Mouse (Mus musculus) kidney, postnatal 14 days (tissue): ENCODE results near the gene Mc3r.

Experiments
- DNase-seq: peaks from one replicate; pipeline ENCODE4 v3.0.0; 2022; ENCODE audit warnings: mixed read lengths

The Mc3r gene

DNA sequence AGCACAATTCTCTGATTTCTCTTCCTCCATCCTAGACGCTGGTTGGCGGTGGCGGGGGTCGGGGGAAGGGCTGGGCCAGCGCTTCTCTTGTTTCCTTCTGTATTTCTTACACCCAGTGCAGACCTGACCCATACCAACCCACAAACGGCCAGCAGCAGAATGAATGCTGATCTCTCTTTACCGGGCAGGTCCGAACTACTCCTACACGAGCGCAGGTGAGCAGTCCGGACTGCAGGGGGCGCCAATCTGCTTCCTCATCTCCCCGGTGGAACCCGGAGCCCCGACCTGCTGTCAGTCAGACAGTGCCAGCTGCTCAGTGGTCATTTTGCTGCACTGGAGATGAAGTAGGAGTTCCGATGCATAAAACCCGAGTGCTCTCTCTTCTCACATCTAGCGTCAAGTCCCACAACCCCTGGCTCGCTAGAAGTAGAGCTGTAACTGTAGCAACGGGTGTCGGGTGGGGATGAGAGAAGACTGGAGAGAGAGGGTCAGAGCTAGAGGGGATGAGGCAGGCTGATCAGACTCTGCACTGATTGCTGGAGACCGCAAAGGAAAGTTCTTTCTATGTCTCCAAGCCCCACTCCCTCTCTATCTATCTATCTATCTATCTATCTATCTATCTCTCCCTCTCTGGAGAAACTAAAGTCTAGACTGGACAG is at the start of gene Mc3r:
TSS of gene Mc3r (plus strand) at position 387 of the 659 bp plus-strand sequence.
- peak; percentile 4 for DNase-seq

DNA sequence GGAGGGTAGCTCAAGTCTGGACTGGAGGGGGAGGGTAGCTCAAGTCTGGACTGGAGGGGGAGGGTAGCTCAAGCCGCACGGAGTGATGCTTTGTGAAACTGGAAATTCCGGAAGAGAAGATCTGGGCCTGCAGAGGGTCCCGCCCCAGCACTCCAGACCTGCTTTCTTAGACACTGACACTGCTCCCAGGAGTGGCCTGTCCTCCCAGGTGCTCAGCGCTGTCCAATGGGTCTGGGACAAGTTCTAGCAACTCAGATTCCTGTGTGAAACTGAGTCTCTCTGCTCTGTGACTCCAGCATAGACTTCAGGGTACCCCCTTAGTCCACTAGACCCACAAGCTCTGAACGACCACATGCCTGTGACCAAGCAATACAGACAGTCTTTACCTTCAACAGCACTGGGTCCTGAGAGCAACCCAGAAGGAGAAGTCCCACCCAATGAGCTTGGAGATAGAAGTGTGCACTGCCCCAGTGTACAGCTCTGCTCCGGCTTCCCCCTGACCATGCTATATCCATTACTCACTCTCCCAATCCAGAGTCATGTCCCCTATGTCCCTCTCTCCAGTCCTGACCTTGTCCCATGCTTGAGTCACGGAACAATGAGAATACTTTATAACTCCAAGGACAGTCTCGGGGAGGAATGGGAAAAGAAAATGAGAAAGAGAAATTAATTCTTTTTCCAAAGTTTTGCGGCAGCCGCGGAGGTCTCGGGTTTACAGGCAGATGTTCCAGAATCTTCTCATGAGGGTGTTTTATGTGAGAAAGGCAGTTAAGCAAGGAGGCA is 46.1 kb upstream of the Mc3r start:
- DNase-seq: no peak

DNA sequence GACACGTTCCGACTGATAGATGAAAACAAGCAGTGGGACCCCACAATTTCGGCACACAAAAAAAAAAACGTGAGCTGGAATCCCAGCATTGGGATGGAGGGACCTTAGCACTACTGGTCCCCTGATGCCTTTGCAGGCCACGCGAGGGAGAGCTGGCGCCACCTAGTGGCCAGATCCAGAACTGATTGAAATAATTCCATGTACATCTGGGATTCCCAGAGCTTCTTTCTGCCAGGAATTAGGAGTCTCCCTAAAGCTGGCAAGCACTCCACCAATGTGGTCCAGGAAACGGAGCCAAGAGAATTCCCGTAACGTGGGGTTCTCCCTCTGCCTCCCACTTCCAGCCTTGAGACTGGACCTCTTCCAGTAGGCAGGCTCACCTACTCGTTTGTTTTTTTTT is 41.3 kb upstream of the Mc3r start:
- peak; percentile 80 for DNase-seq

DNA sequence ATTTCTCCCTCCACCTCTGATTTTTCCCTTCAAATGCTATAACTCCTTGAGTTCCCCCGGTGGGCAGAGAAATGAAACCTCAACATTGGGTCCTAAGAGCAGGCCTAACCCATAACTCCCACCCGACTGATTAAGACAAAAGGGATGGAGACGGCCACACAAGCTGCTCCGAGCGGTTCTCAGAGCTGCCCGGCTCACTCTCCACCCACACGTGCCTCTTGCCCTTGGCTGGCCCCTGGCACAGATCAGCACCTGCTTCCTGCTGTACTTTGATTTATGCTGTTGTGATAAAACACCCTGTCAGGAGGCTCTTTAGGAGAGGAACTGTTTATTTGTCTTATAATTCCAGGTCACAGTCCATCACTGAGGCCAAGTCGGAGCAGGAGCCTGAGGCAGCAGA is 34.8 kb upstream of the Mc3r start:
- peak; percentile 2 for DNase-seq

DNA sequence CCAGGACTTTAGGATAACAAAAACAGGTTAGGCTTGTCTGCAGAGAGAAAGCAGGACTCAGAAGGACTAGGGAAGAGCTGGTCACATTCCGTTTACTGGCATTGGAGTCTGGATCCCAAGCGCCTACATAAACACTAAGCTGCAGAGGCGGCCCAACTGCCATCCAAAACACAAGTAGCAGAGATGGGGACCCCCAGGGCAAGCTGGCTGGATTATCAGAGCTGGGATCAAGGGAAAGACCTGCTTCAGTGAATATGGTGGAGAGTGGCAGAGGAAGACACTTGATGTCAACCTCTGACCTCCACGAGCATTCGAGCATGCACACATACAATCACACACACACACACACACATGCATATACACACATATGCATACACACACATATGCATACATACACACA is 34.0 kb upstream of the Mc3r start:
- no peak for DNase-seq

DNA sequence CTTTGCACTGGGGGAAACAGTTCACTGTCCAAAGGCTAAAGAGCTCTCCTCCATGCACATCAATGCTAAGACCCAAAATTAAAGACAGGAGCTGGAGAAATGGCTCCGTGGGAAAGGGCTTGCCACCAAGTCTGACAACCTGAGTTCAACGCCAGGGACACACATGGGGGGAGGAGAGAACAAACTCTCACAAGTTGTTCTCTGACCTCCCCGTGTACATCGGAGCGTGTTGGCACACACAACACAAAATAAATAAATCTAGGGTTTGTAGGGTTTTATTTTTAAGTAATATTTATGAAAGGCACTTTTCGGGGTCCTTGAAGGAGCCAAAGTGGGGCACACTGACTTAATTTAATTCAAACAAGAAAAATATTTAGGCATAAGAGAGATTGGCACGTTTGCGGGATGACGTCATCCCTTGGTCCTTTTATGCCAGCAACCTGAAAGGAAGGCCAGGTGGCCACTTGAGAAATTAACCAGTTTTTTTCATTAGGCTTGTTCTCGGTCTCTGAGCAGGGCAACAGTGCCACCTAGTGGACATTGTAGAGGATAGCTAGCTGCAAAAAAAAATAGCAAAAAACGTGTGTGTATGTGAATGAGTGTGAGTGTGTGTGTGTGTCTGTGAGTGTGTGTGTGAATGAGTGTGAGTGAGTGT is 32.7 kb upstream of the Mc3r start:
- DNase-seq: peak; percentile 38

DNA sequence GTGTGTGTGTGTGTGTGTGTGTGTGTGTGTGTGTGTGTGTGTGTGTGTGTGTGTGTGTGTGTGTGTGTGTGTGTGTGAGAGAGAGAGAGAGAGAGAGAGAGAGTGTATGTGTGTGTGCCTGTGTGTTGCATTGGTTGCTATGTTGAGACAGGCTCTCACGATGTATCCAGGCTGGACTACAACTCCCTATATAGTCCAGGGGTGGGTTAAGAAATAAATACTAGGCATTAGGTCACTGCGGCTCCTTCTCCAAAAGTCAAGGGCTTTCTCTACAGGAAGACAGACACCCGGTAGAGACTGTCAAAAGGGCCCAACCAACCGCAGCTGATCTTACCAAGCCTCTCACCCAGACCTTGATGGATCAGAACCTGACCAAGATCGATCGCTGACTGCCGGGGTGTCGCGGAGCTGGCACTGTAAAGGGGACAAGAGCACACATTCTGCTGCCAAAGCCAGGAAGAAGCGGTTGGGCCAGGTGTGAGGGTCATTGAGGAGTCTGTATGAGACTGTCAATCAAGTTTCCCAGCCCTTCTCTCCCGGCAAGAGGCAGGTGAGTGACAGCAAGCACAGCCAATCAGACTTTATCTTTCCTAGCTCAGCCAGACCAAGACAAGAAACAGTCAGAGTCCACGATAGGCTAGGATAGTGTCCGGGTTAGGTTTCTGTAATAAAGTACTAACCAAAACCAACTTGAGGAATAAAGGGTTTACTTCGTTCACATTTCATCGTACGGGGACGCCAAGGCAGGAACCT is 32.0 kb upstream of the Mc3r start:
- no peak for DNase-seq

DNA sequence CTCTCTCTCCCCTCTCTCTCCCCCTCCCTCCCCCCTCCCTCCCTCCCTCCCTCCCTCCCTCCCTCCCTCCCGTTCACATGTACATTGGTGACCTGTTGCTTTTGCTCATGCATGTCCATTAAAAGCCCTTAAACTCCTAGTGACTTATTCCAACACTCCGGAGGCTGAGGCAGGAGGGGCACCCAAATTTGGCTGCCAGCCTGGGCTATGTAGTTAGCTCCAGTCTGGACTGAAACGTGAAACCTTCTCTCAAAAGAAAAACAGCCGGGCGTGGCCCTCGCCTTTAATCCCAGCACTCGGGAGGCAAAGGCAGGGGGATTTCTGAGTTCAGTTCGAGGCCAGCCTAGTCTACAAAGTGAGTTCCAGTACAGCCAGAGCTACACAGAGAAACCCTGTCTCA is 30.4 kb upstream of the Mc3r start:
- no peak for DNase-seq

DNA sequence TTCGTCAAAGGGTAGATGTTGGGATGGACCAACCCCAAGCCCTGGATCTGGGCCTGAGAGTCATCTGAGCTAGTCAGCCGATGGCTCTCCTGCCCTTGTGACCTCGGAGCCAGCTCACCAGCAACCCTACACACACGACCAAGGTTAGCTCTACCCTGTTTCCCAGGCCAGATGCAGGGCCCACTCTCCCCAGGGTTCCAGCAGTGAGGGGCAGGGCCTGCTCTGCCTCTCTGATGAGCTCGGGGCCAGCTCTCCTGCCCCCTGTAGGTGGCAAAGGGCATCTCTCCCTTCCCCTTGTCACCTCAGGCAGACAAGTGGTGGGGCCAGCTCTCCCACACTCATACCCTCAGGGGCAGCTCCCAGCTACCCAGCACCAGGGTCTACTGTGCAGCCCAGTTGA is 29.1 kb upstream of the Mc3r start:
- DNase-seq: no peak

DNA sequence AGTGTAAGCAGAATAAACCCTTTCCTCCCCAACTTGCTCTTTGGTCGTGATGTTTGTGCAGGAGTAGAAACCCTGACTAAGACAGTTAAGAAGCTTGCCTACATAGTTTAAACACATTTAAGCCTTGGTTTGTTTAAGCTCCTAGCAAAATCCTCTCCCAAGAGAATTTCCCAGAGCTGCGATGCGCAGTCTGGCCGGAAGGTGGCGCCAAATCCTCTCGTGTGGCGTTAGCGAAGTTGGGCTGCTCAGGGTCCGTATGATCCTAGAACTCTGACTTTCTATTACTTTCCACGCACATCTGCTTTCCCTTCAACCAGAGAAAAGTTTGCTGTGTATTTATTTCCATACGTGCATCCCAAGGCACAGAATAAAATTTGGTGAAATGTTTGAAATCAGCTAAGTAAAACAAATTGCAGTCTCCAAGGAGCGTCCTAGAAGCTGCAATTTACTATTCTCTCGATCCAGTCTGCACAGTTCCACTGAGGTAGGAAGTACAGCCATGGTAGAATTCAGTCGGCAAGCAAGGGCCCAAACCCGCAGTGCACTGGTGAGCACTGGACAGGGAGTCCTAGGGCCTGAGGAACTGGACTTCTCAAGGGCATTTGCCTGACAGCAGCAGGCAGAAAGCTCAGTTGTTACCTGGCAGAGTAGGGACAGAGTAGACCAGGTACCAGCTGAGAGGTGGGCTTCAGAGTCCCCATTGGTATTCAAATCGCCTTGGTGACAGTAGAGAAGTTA is 26.5 kb upstream of the Mc3r start:
- peak; percentile 54 for DNase-seq

DNA sequence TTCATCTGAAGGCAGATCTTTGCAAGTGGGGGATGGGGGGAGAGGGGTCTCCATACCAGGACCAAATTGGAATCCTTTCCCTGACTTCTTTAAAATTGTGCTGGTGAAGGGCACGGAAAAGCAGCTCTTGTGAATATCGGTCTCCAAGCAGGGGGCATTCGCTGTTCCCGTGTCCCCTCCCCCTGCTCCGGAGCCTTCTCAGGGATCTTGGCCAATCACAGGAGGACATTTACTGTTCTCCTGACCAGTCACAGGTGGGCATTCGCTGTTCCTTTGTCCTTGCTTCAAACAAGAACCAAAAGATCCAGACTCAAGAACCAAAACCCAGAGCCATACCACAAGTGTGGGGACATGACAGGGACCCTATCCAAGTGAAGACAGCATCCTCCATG is 25.9 kb upstream of the Mc3r start:
- DNase-seq: peak; percentile 7

DNA sequence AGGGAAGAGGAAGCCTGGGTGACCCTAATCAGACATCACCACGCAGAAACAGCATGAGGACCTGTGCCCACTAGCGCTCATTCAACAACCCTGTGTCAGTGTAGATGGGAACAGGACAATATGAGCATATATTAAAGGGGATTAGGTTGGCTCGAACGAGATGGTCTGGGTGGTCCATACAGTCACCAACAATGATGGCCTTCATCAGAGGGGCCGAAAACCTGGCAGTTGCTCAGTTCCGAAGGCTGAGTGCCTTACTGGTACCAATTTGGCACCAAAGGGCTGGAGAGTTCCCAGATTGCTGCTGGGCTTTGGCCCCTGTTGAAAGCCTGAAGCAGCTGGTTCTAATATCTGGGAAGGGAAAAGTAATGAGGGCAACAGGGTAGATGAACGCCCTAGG is 25.4 kb upstream of the Mc3r start:
- no peak for DNase-seq

DNA sequence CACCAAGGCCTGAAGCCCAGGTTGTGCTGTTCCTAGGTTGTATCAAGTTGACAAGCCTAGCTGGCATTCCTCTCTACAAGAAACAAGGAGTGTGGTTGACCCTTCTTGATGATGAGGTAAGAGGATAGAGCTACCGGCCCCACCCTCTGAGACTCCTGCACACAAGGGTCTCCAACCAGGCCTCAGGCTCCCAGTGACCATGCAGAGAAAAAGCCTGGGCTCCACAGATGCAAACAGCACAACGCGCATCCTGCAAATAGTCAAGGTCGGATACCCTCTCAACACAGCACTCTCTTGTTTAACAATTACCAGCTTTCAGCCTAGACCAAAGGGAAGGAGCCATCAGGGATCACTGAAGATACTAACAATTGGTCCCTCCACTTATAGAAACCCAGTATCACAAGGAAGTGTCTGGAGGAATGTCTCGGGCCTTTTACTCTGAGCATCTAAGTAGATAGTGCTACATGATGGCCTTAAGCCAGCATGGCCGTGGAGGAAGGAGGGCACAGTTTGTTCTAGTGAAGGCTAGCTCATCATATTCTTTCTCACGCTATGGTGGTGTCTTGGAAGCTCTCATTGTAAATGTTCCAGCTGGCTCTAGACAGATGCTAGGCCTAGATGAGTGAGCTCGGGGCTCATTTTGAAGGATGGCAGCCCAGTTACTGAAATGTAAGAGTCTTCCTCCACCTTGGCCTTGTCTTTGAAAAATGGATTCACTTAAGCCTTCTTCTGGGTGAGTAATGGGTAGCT is 24.7 kb upstream of the Mc3r start:
- DNase-seq: no peak

DNA sequence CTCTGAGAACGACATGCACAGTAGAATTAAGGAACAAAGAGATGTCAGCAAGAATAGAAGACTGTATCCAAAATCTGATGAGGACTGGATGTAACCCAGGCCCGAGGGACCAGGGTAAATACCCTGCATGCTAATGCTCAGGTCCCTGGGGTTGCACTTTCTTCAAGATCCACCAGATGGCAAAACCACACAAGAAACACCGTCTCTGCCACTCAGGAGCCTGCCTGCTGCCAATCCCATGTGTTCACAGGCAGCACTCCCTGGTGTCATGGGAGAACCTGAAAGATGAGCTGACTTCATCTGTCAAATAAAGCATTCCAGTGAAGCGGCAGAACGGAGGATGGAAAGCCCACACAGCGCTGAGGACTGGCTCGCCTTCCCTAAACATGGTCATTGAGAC is 21.3 kb upstream of the Mc3r start:
- peak; percentile 29 for DNase-seq

DNA sequence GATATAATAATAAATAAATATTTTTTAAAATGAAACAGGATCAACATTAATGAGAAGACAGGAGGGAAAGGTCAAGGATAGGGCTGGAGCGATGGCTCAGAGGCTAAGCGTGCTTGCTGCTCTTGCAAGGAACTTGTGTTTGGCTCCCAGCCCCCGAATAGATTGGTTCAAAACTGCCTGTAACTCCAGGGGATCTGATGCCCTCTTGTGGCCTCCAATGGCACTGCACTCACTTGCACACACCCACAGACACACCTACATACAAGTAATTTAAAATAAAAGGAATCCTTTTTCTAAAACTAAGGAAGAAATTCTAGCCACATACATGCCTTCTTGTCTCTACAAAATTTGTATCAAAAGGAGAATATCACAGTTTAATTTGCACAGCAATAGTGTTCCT is 20.5 kb upstream of the Mc3r start:
- DNase-seq: no peak

DNA sequence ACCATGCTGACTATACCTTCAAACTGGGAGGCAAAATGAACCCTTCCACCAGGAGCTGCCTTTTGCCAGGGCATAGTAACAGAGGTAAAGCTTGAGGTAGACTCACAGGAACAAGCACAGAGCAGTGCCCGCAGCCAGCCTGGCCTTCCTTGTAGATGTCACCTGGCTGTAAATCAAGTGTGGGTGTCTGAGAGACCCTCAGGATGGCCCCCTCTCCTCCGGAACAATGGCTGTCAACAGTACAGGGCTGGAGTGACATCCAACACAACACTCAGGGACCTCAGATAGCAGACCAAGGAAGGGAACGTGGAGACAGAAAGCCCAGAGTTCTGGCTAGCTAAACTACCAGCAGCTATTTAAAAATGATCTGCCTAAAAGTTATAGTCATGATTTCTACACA is 19.1 kb upstream of the Mc3r start:
- no peak for DNase-seq

DNA sequence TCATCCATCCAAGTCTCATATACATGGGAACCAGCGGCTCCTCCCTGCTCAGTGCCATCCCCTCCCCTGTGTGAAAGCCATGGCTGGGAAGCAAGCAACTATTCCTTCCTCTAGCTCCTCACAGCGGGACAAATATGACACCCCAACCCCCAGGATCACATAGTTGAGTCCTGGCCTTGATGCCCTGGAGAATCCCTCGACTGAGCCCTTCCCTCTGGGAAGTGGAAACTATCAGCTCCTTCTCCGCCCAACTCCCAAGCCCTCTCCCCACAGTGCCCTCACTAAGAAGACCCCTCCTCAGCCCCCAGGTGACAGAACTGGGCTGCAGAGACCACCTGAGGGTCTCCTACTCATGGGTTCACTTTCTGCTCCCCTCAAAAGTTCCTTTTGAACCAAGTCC is 18.2 kb upstream of the Mc3r start:
- DNase-seq: no peak

DNA sequence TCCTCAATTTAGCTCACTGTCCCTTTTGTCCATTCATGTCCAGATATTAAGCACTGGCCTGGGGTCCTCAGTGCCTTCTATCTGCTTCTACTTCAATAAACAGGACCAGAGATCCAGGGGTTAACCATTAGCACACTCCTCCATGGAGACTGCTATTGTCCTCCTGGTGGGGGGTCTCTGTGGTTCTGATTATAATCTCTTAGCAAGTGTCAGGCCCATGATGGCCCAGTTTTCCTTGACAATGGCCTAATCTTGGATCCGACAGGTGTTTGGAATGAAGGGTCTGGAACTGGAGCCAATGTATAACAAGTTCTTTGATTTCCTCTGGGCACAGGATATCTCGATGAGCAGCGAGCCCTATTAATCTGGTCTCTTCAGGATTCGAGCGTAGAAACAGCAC is 10.1 kb upstream of the Mc3r start:
- no peak for DNase-seq

DNA sequence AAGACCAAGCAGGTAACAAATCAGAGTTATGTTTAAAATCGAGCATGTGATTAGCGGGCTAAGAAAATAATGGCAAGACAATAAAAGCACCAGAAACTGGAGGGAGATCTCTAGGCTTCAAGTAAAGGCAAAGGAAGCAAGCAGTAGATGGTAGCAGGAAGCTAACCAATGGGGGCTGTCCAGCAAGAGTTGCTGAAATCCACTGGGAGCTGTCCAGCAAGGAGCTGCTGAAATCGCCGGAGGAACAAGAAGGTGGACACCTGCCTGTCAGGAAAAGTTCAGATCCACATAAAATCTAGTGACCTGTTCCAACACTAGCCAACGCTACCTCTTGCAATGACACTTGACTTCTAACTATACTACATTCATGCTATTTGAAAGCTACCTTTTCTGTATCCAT is 7.3 kb upstream of the Mc3r start:
- DNase-seq: peak; percentile 72

DNA sequence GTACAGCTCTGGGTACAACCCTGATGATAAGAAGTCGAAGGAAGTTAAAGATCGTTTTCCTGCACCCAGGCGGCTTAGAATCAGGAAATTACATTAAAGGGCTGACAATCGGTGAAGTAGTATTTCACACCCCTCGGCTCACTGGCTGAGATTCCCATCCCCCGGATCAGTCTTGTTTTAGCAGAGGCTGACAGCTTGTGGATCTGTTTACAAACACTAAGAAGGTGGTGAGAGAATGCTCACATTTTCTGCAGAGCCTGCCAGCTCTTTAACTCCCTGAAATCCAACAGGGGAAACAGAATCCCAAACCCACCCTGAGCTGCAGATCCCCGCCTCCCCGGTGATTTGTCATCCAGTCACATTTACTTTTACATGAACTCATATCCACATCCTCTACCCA is 2.8 kb upstream of the Mc3r start:
- DNase-seq: no peak

DNA sequence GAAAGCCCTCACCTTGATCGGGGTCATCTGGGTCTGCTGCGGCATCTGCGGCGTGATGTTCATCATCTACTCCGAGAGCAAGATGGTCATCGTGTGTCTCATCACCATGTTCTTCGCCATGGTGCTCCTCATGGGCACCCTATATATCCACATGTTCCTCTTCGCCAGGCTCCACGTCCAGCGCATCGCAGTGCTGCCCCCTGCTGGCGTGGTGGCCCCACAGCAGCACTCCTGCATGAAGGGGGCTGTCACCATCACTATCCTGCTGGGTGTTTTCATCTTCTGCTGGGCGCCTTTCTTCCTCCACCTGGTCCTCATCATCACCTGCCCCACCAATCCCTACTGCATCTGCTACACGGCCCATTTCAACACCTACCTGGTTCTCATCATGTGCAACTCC is 1.0 kb downstream of the Mc3r start:
- DNase-seq: no peak

DNA sequence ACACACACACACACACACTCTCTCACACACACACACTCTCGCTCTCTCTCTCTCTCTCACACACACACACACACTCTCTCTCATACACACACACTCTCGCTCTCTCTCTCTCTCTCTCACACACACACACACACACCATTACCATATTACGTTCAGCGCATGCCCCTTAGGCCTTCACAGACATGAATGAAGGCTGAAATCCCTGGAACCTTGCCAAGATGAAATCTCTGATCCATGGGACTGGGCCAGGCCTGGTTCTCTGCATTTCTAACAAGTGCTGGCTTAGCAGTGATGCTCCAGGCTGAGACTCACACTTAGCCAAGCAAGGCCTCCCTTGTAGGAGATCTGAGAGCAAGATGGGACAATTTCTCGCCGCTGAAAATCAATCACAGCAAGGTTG is 8.1 kb downstream of the Mc3r start:
- no peak for DNase-seq
